8 mouse cellular contexts compared by ENCODE assay signal in the genomic region with DNA sequence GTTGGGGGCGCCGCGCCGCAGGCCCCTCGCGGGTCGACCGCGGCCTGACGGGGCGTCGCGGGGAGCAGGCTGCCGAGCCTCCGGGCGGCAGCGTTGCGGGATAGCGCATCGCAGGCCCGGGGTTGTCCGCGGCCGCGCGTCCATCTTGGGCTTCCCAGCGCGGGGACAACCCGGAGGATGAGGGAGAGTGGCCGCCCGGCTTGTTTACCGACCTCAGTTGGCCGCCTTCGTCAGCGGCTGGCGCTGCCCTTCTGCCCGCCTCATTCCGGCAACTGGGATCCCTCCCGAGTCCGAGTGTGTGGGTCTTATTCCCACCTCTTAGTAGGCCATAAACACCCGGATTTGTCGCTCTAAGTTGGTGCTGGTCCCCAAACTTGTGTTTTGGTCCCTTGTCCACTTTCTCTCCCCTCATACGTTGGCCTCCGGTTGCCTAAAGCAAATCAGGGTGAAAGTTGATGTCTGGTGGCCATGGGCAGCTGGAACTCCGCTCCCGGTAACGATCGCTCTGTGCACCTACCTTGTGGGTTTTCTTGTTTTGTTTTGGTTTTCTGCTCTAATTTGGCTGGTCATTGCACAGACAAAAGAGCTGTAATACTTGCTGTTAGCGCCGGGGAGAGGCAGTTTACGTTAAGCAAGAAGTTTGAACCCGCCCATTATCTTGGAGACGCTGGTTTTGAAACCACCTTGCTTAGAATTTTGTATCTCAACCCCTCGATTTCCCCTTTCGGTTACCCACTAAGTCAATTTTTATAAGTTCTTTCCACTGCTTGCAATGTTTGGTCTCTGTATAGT. TPM values are rescaled to one million over a fixed set of nuclear protein-coding genes. Genes with fewer than 3 reads are reported as not detected.
A peak's percentile ranks its signal among the peaks of the same experiment; 100 is the strongest.
DNase-seq lines count a peak whose midpoint lies in the region; ATAC-seq and TF ChIP-seq lines count a peak whose summit lies in the region.

No protein-coding gene starts in this region.

- peak overlapping the region; percentile 59 for H3K4me2 ChIP-seq in forebrain, embryonic 15.5 days (replicated peaks)

- peak overlapping the region; percentile 85 for H3K9ac ChIP-seq in forebrain, embryonic 15.5 days (replicated peaks)

- no peaks in the 10 kb centered on the region for H3K27me3 ChIP-seq in G1E (ENCODE audit: insufficient read depth, low read length)
- H3K27me3 ChIP-seq in forebrain, embryonic 15.5 days: no peaks in the 10 kb centered on the region

- peak overlapping the region; percentile 98 for H3K27ac ChIP-seq in forebrain, embryonic 15.5 days (replicated peaks)

- TF ChIP-seq CTCF in G1E (IDR thresholded peaks at IDR 0.05; ENCODE audit: low read depth, low read length): no peak

- no peaks in the 10 kb centered on the region for H3K9me3 ChIP-seq in G1E (replicated peaks)
- no peaks in the 10 kb centered on the region for H3K9me3 ChIP-seq in forebrain, embryonic 15.5 days

- no peaks in the 10 kb centered on the region for H3K36me3 ChIP-seq in G1E (replicated peaks)
- H3K36me3 ChIP-seq in forebrain, embryonic 15.5 days: no peaks in the 10 kb centered on the region

- peak overlapping the region; percentile 99 for H3K4me3 ChIP-seq in G1E (ENCODE audit: low read depth, low read length)
- peak overlapping the region; percentile 78 for H3K4me3 ChIP-seq in forebrain, embryonic 15.5 days

- WGBS in forebrain, embryonic 15.5 days: under 1% methylated on average over 55 of the region's 55 CpGs

- peak; percentile 19 for DNase-seq in G1E (ENCODE audit: low spot score)
- DNase-seq in c-Kit-positive CD71-positive TER-119-positive erythroid progenitor cells, embryonic 14.5 days (ENCODE audit: low spot score): peak; percentile 61
- DNase-seq in heart, postnatal 14 days: peak; percentile 61 to 63
- DNase-seq in kidney, postnatal 4 days: peak; percentile 63 to 75
- peak; percentile 52 for DNase-seq in lung, postnatal 14 days
- DNase-seq in ovary, postnatal 10 days (ENCODE audit: low spot score): peak; percentile 35
- DNase-seq in urinary bladder, postnatal 10 days (ENCODE audit: low spot score): peak; percentile 12

- H3K4me1 ChIP-seq in G1E (ENCODE audit: insufficient read depth, low read depth, low read length): peaks cover 13% of the 10 kb centered on the region
- peaks cover 24% of the 10 kb centered on the region for H3K4me1 ChIP-seq in forebrain, embryonic 15.5 days

- no peak for ATAC-seq in G1E (ENCODE audit: extremely low read depth, insufficient number of reproducible peaks, low FRiP score, poor library complexity, severe bottlenecking)
- ATAC-seq in forebrain, embryonic 15.5 days (replicated peaks): no peak; the same call in 1 of the 2 replicates

- intact Hi-C loops in heart, postnatal 14 days (cut with DNase I): loop anchor here (5.0 kb wide), 1 partner anchor 71 kb away; no protein-coding TSS in a partner anchor

RNA-seq across cellular contexts. Expression of gene Zranb1, which starts 0.8 kb away (rescaled TPM):
- total RNA-seq in G1E (2014; fragmentation: Nextera tagmentation) (32.4 and 39.2 TPM in 2 replicates), G1E (2017) (33.6 and 35.6 TPM in 2 replicates)
- polyA plus RNA-seq in G1E (2012): 1.9 and 3.0 TPM in 2 replicates
- polyA plus RNA-seq in forebrain, embryonic 15.5 days (2015; fragmentation: Nextera tagmentation; extraction: Ambion mirVana): 24.6 and 25.5 TPM in 2 replicates
- total RNA-seq in heart, postnatal 14 days (2021): 10 to 100 TPM; 31.0 to 31.5 TPM

Comparison
In these comparisons a context has a peak if more than half of its experiments do, and no peak if none do; other contexts are left out.
1. DNase-seq: peak in every context shown above with its lines; median percentile 69 in kidney, postnatal 4 days; 62 in heart, postnatal 14 days; 61 in c-Kit-positive CD71-positive TER-119-positive erythroid progenitor cells, embryonic 14.5 days; 52 in lung, postnatal 14 days; 35 in ovary, postnatal 10 days; 19 in G1E; 12 in urinary bladder, postnatal 10 days.